In genomic region chr3:138185995-138186930, GRCm38 (mm10) we compare ENCODE assay signal across 19 mouse cellular contexts. TPM values are rescaled to one million over a fixed set of nuclear protein-coding genes. Genes with fewer than 3 reads are reported as not detected.
A peak's percentile ranks its signal among the peaks of the same experiment; 100 is the strongest.
DNase-seq lines count a peak whose midpoint lies in the region; ATAC-seq and TF ChIP-seq lines count a peak whose summit lies in the region.
"Had no signal": no experiment of that assay in that cellular context is flagged by ENCODE, and none has a peak within 500 bp of the region (broad histone marks: within the 10 kb centered on the region; RNA-seq: fewer than 3 reads in every experiment).

No protein-coding gene starts in this region.

- H3K27ac ChIP-seq in forebrain, embryonic 11.5 days (ENCODE audit: low read depth, low read length), result no peak overlapping the region
- no peak overlapping the region for H3K27ac ChIP-seq in forebrain, embryonic 13.5 days
- peak overlapping the region; percentile 36 for H3K27ac ChIP-seq in hindbrain, embryonic 12.5 days
- H3K27ac ChIP-seq in midbrain, embryonic 13.5 days, result no peak overlapping the region
- no peak overlapping the region for H3K27ac ChIP-seq in kidney, embryonic 15.5 days
- H3K27ac ChIP-seq: heart, embryonic 10.5 days; intestine, embryonic 15.5 days had no signal

- H3K4me2 ChIP-seq in forebrain, embryonic 11.5 days (ENCODE audit: low read depth, low read length, severe bottlenecking), result no peak overlapping the region
- no peak overlapping the region for H3K4me2 ChIP-seq in forebrain, embryonic 13.5 days
- H3K4me2 ChIP-seq in hindbrain, embryonic 12.5 days (replicated peaks), result no peak overlapping the region
- H3K4me2 ChIP-seq in midbrain, embryonic 13.5 days (replicated peaks), result no peak overlapping the region
- no peak overlapping the region for H3K4me2 ChIP-seq in kidney, embryonic 15.5 days
- H3K4me2 ChIP-seq: intestine, embryonic 15.5 days had no signal

- ATAC-seq in forebrain, embryonic 11.5 days (replicated peaks; ENCODE audit: low FRiP score), result 0 out of 2 replicates have a peak, but pooled peaks have one; percentile 41
- ATAC-seq in forebrain, embryonic 13.5 days, result no peak
- peak; percentile 76 for ATAC-seq in hindbrain, embryonic 12.5 days (ENCODE audit: low FRiP score)
- ATAC-seq in midbrain, embryonic 13.5 days, result peak; percentile 82
- ATAC-seq in kidney, embryonic 15.5 days (replicated peaks; ENCODE audit: low FRiP score), result no peak
- ATAC-seq: liver, postnatal 0 days had no signal

- no peak for DNase-seq in forebrain, embryonic 11.5 days (ENCODE audit: low spot score)
- peak; percentile 51 for DNase-seq in brain, embryonic 14.5 days (ENCODE audit: low read depth)
- DNase-seq in thymus, postnatal 0 days (ENCODE audit: low spot score), result no peak
- no peak for DNase-seq in embryo, embryonic 9.5 days (ENCODE audit: extremely low spot score)
- DNase-seq: cerebellum, adult 9-10 months; gastrocnemius, postnatal 36 days; layer of hippocampus, postnatal 36 days; liver; liver, postnatal 0 days; spleen, adult 18-20 months; thymus, postnatal 14 days had no signal

- no peaks in the 10 kb centered on the region for H3K27me3 ChIP-seq in forebrain, embryonic 11.5 days (ENCODE audit: control insufficient read depth, insufficient read depth, low read length)
- H3K27me3 ChIP-seq in forebrain, embryonic 13.5 days, result no peaks in the 10 kb centered on the region
- H3K27me3 ChIP-seq in hindbrain, embryonic 12.5 days, result no peaks in the 10 kb centered on the region
- H3K27me3 ChIP-seq in midbrain, embryonic 13.5 days, result no peaks in the 10 kb centered on the region
- no peaks in the 10 kb centered on the region for H3K27me3 ChIP-seq in kidney, embryonic 15.5 days
- H3K27me3 ChIP-seq: intestine, embryonic 15.5 days had no signal

- no peaks in the 10 kb centered on the region for H3K36me3 ChIP-seq in forebrain, embryonic 11.5 days (ENCODE audit: control insufficient read depth, insufficient read depth, low read length)
- H3K36me3 ChIP-seq in forebrain, embryonic 13.5 days (ENCODE audit: poor library complexity, severe bottlenecking), result no peaks in the 10 kb centered on the region
- no peaks in the 10 kb centered on the region for H3K36me3 ChIP-seq in hindbrain, embryonic 12.5 days
- no peaks in the 10 kb centered on the region for H3K36me3 ChIP-seq in midbrain, embryonic 13.5 days
- H3K36me3 ChIP-seq in kidney, embryonic 15.5 days, result no peaks in the 10 kb centered on the region
- H3K36me3 ChIP-seq: heart, embryonic 10.5 days; intestine, embryonic 15.5 days had no signal

- no peak overlapping the region for H3K4me3 ChIP-seq in forebrain, embryonic 11.5 days (ENCODE audit: low read depth, low read length)
- H3K4me3 ChIP-seq in forebrain, embryonic 13.5 days, result no peak overlapping the region
- no peak overlapping the region for H3K4me3 ChIP-seq in hindbrain, embryonic 12.5 days
- H3K4me3 ChIP-seq in midbrain, embryonic 13.5 days (replicated peaks), result no peak overlapping the region
- H3K4me3 ChIP-seq in kidney, embryonic 15.5 days (replicated peaks), result no peak overlapping the region
- H3K4me3 ChIP-seq: erythroblast, embryonic 14.5 days; heart, embryonic 10.5 days; intestine, embryonic 15.5 days had no signal

- TF ChIP-seq CTCF in brain, embryonic 14.5 days (IDR thresholded peaks at IDR 0.05; ENCODE audit: borderline replicate concordance, extremely low read depth, insufficient read depth, insufficient read length), result no peak

- H3K9ac ChIP-seq in forebrain, embryonic 11.5 days (ENCODE audit: low read length), result no peak overlapping the region
- H3K9ac ChIP-seq in forebrain, embryonic 13.5 days, result no peak overlapping the region
- no peak overlapping the region for H3K9ac ChIP-seq in hindbrain, embryonic 12.5 days
- no peak overlapping the region for H3K9ac ChIP-seq in midbrain, embryonic 13.5 days (replicated peaks)
- H3K9ac ChIP-seq in kidney, embryonic 15.5 days, result no peak overlapping the region
- H3K9ac ChIP-seq: intestine, embryonic 15.5 days; liver, postnatal 0 days had no signal

- no peak for TF ChIP-seq POLR2A in brain, embryonic 14.5 days (IDR thresholded peaks at IDR 0.05; ENCODE audit: borderline replicate concordance, extremely low read depth, insufficient read depth, insufficient read length, poor library complexity, severe bottlenecking)

- H3K9me3 ChIP-seq in forebrain, embryonic 11.5 days (ENCODE audit: control insufficient read depth, low read length), result no peaks in the 10 kb centered on the region
- H3K9me3 ChIP-seq in forebrain, embryonic 13.5 days (replicated peaks), result no peaks in the 10 kb centered on the region
- no peaks in the 10 kb centered on the region for H3K9me3 ChIP-seq in hindbrain, embryonic 12.5 days (replicated peaks)
- H3K9me3 ChIP-seq in midbrain, embryonic 13.5 days, result no peaks in the 10 kb centered on the region
- H3K9me3 ChIP-seq in kidney, embryonic 15.5 days (replicated peaks), result no peaks in the 10 kb centered on the region
- H3K9me3 ChIP-seq: heart, embryonic 10.5 days; intestine, embryonic 15.5 days had no signal

- WGBS in forebrain, embryonic 11.5 days, result 91% methylated on average over 26 of the region's 26 CpGs
- 94% methylated on average over 26 of the region's 26 CpGs for WGBS in forebrain, embryonic 13.5 days
- WGBS in hindbrain, embryonic 12.5 days, result 85% methylated on average over 26 of the region's 26 CpGs
- WGBS in midbrain, embryonic 13.5 days, result 83% methylated on average over 26 of the region's 26 CpGs
- 86% methylated on average over 26 of the region's 26 CpGs for WGBS in kidney, embryonic 15.5 days

- H3K4me1 ChIP-seq in forebrain, embryonic 11.5 days (replicated peaks; ENCODE audit: control insufficient read depth, insufficient read depth, low read length), result no peaks in the 10 kb centered on the region; the same call in 1 of the 2 replicates
- no peaks in the 10 kb centered on the region for H3K4me1 ChIP-seq in forebrain, embryonic 13.5 days
- peaks cover 9% of the 10 kb centered on the region; the same call in 1 of the 2 replicates for H3K4me1 ChIP-seq in hindbrain, embryonic 12.5 days
- H3K4me1 ChIP-seq in midbrain, embryonic 13.5 days (replicated peaks), result peaks cover 12% of the 10 kb centered on the region
- no peaks in the 10 kb centered on the region for H3K4me1 ChIP-seq in kidney, embryonic 15.5 days
- H3K4me1 ChIP-seq: heart, embryonic 10.5 days had no signal

RNA-seq across cellular contexts. Expression of gene 4930579F01Rik, which starts 7.4 kb away (rescaled TPM):
- 0.16 TPM in 1 of 2 replicates, not detected in the other for polyA plus RNA-seq in forebrain, embryonic 11.5 days (2014; fragmentation: Nextera tagmentation; extraction: Ambion mirVana)
- not detected in 2 replicates for polyA plus RNA-seq in forebrain, embryonic 13.5 days (2015; fragmentation: Nextera tagmentation; extraction: Ambion mirVana)
- polyA plus RNA-seq in brain, embryonic 14.5 days (2012; rRNA removed), result not detected in 2 replicates
- not detected in 2 replicates for polyA plus RNA-seq in hindbrain, embryonic 12.5 days (2016; fragmentation: Nextera tagmentation; extraction: Ambion mirVana)
- polyA plus RNA-seq in midbrain, embryonic 13.5 days (2015; fragmentation: Nextera tagmentation; extraction: Ambion mirVana), result not detected in 2 replicates
- 0.09 and 0.19 TPM in 2 replicates for polyA plus RNA-seq in kidney, embryonic 15.5 days (2015; fragmentation: Nextera tagmentation; extraction: Ambion mirVana)
- not detected in 2 replicates for polyA plus RNA-seq in thymus, postnatal 0 days (2015; fragmentation: Nextera tagmentation; extraction: Ambion mirVana)
- polyA plus RNA-seq: C2C12; erythroblast, embryonic 14.5 days; heart, embryonic 10.5 days; liver, postnatal 0 days had no signal

RNA-seq across cellular contexts. Expression of gene Adh7, which starts 31.3 kb away (rescaled TPM):
- polyA plus RNA-seq in forebrain, embryonic 11.5 days (2014; fragmentation: Nextera tagmentation; extraction: Ambion mirVana), result 0.16 TPM in 1 of 2 replicates, not detected in the other
- polyA plus RNA-seq in forebrain, embryonic 13.5 days (2015; fragmentation: Nextera tagmentation; extraction: Ambion mirVana), result 0.29 TPM in 1 of 2 replicates, not detected in the other
- polyA plus RNA-seq in brain, embryonic 14.5 days (2012; rRNA removed), result 0.49 and 0.68 TPM in 2 replicates
- polyA plus RNA-seq in hindbrain, embryonic 12.5 days (2016; fragmentation: Nextera tagmentation; extraction: Ambion mirVana), result 0.15 and 0.17 TPM in 2 replicates
- polyA plus RNA-seq in midbrain, embryonic 13.5 days (2015; fragmentation: Nextera tagmentation; extraction: Ambion mirVana), result 0.46 and 0.66 TPM in 2 replicates
- 0.74 and 0.91 TPM in 2 replicates for polyA plus RNA-seq in kidney, embryonic 15.5 days (2015; fragmentation: Nextera tagmentation; extraction: Ambion mirVana)
- 0.18 and 0.44 TPM in 2 replicates for polyA plus RNA-seq in thymus, postnatal 0 days (2015; fragmentation: Nextera tagmentation; extraction: Ambion mirVana)
- polyA plus RNA-seq: erythroblast, embryonic 14.5 days had no signal

RNA-seq across cellular contexts. Expression of gene Mttp, which starts 41.5 kb away (rescaled TPM):
- 11.4 and 12.5 TPM in 2 replicates for polyA plus RNA-seq in forebrain, embryonic 11.5 days (2014; fragmentation: Nextera tagmentation; extraction: Ambion mirVana)
- polyA plus RNA-seq in forebrain, embryonic 13.5 days (2015; fragmentation: Nextera tagmentation; extraction: Ambion mirVana), result 10.2 and 11.6 TPM in 2 replicates
- 4.7 and 4.9 TPM in 2 replicates for polyA plus RNA-seq in brain, embryonic 14.5 days (2012; rRNA removed)
- polyA plus RNA-seq in hindbrain, embryonic 12.5 days (2016; fragmentation: Nextera tagmentation; extraction: Ambion mirVana), result 10.0 and 11.1 TPM in 2 replicates
- polyA plus RNA-seq in midbrain, embryonic 13.5 days (2015; fragmentation: Nextera tagmentation; extraction: Ambion mirVana), result 10.3 and 11.9 TPM in 2 replicates
- polyA plus RNA-seq in kidney, embryonic 15.5 days (2015; fragmentation: Nextera tagmentation; extraction: Ambion mirVana), result 8.4 and 9.6 TPM in 2 replicates
- polyA plus RNA-seq in thymus, postnatal 0 days (2015; fragmentation: Nextera tagmentation; extraction: Ambion mirVana), result 8.6 and 9.9 TPM in 2 replicates

RNA-seq across cellular contexts. Expression of gene Trmt10a, which starts 43.0 kb away (rescaled TPM):
- 15.1 and 16.2 TPM in 2 replicates for polyA plus RNA-seq in forebrain, embryonic 11.5 days (2014; fragmentation: Nextera tagmentation; extraction: Ambion mirVana)
- polyA plus RNA-seq in forebrain, embryonic 13.5 days (2015; fragmentation: Nextera tagmentation; extraction: Ambion mirVana), result 8.7 and 9.9 TPM in 2 replicates
- 6.6 and 7.3 TPM in 2 replicates for polyA plus RNA-seq in brain, embryonic 14.5 days (2012; rRNA removed)
- 11.8 and 11.9 TPM in 2 replicates for polyA plus RNA-seq in hindbrain, embryonic 12.5 days (2016; fragmentation: Nextera tagmentation; extraction: Ambion mirVana)
- 8.9 and 9.3 TPM in 2 replicates for polyA plus RNA-seq in midbrain, embryonic 13.5 days (2015; fragmentation: Nextera tagmentation; extraction: Ambion mirVana)
- polyA plus RNA-seq in kidney, embryonic 15.5 days (2015; fragmentation: Nextera tagmentation; extraction: Ambion mirVana), result 14.0 and 14.2 TPM in 2 replicates
- polyA plus RNA-seq in thymus, postnatal 0 days (2015; fragmentation: Nextera tagmentation; extraction: Ambion mirVana), result 9.5 and 10.4 TPM in 2 replicates

Comparison
In these comparisons a context has a peak if more than half of its experiments do, and no peak if none do; other contexts are left out.
1. ATAC-seq: peak in forebrain, embryonic 11.5 days (single experiment), hindbrain, embryonic 12.5 days (single experiment) and midbrain, embryonic 13.5 days (single experiment); none in forebrain, embryonic 13.5 days (single experiment) and kidney, embryonic 15.5 days (single experiment).